Mouse (Mus musculus) embryonic facial prominence, embryonic 11.5 days (tissue): ENCODE measurements around the gene Tmprss9. TPM values are rescaled to one million over a fixed set of nuclear protein-coding genes. Genes with fewer than 3 reads are reported as not detected.

Experiments
- ATAC-seq: fragments of 200-750 bp; cut with Nextera tagmentation; replicated peaks from 2 replicates; pipeline ENCODE4 v1.8.0; 2017; ENCODE audit warnings: low read depth; ENCODE audit not compliant: insufficient number of reproducible peaks, low FRiP score, low TSS enrichment
- DNase-seq: peaks from one replicate; pipeline ENCODE4 v3.0.0-alpha.2; 2015; ENCODE audit warnings: low spot score
- H3K27ac ChIP-seq: fragments of 300-500 bp; sonication (generic); replicated peaks from 2 replicates; pipeline ENCODE4 v1.5.1; 2014; ENCODE audit warnings: mild to moderate bottlenecking, low read depth, low read length, control low read depth
- H3K27me3 ChIP-seq: fragments of 300-500 bp; sonication (generic); 2 replicates; pipeline ENCODE4 v1.6.1; 2014; ENCODE audit warnings: mild to moderate bottlenecking, low read length, moderate library complexity, mixed read lengths; ENCODE audit not compliant: control insufficient read depth, insufficient read depth
- H3K36me3 ChIP-seq: fragments of 300-500 bp; sonication (generic); replicated peaks from 2 replicates; pipeline ENCODE4 v1.6.1; 2014; ENCODE audit warnings: low read depth, mild to moderate bottlenecking, low read length, moderate library complexity, mixed read lengths; ENCODE audit not compliant: control insufficient read depth, insufficient read depth
- H3K4me1 ChIP-seq: fragments of 300-500 bp; sonication (generic); 2 replicates; pipeline ENCODE4 v1.6.1; 2014; ENCODE audit warnings: low read length, mixed read lengths; ENCODE audit not compliant: control insufficient read depth, insufficient read depth
- H3K4me2 ChIP-seq: fragments of 300-500 bp; sonication (generic); 2 replicates; pipeline ENCODE4 v1.6.1; 2014; ENCODE audit warnings: low read depth, mild to moderate bottlenecking, control low read depth, low read length, moderate library complexity
- H3K4me3 ChIP-seq: fragments of 300-500 bp; sonication (generic); 2 replicates; pipeline ENCODE4 v1.5.1; 2014; ENCODE audit warnings: low read depth, low read length, control low read depth
- H3K9ac ChIP-seq: fragments of 300-500 bp; sonication (generic); replicated peaks from 2 replicates; pipeline ENCODE4 v1.6.1; 2014; ENCODE audit warnings: mild to moderate bottlenecking, control low read depth, low read length
- H3K9me3 ChIP-seq: fragments of 300-500 bp; sonication (generic); replicated peaks from 2 replicates; pipeline ENCODE4 v1.6.1; 2016; ENCODE audit warnings: mild to moderate bottlenecking, low read length, inconsistent platforms, mixed read lengths; ENCODE audit not compliant: control insufficient read depth
- WGBS: fragments of 180-500 bp; shearing (Covaris S2); extraction: QIAGEN DNeasy Blood & Tissue Kit; methylation state at CpG from one replicate; pipeline ENCODE4 v1.1.7; 2014; 5-methylcytosine and 5-hydroxymethylcytosine counted together
- polyA plus RNA-seq: library from polyadenylated mRNA; unstranded; fragments of >200 nt; fragmentation: Nextera tagmentation; extraction: Ambion mirVana; gene quantifications from 2 replicates; pipeline ENCODE4 v1.2.1, GENCODE M21; 2014

Tmprss9 gene
- polyA plus RNA-seq, 1 experiment from 2014 or later: 0.06 TPM

- Histone ChIP-seq H3K4me3 (peak overlapping the region; percentile 41), H3K9me3 (no peaks in the 10 kb centered on the region), H3K9ac (peak overlapping the region; percentile 56), H3K27me3 (peaks cover 32% of the 10 kb centered on the region), H3K4me2 (peak overlapping the region; percentile 58), H3K36me3 (no peaks in the 10 kb centered on the region), H3K4me1 (peaks cover 13% of the 10 kb centered on the region), H3K27ac (0 out of 2 replicates have a peak overlapping the region, but pooled peaks have one; percentile 52)
- WGBS: under 1% methylated on average over 48 of the region's 48 CpGs
- DNase-seq (peak; percentile 92), ATAC-seq (no peak)
Measured at GRCm38 (mm10) chr10:80928586-80929298, 57.1 kb downstream of the Tmprss9 start.

DNA sequence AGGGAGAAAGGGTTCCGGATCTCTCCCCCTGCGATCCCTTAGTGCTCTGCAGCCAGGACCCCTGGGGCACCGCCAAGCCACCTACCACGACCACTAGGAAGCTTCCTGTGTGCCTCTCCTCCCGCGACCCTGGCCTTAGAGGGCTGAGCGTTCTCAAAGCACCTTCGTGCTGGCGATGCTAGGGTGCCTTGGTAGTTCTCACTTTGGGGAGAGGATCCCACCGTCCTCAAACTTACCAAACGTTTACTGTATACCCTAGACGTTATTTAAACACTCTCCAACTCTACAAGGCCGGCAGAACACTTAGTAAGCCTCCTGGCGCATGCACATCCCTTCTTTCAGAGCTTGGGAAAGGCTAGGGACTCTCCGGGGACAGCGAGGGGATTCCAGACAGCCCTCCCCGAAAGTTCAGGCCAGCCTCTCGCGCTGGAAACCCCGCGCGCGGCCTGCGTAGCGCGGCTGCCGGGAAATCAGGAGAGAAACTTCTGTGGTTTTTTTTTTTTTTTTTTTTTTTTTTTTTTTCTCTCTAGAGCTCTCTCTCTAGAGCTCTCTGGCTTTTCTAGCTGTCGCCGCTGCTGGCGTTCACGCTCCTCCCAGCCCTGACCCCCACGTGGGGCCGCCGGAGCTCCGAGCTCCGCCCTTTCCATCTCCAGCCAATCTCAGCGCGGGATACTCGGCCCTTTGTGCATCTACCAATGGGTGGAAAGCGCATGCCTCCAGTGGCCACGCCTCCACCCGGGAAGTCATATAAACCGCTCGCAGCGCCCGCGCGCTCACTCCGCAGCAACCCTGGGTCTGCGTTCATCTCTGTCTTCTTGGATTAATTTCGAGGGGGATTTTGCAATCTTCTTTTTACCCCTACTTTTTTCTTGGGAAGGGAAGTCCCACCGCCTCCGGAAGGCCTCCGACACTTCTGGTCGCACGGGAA is 57.9 kb downstream of the Tmprss9 start, which contains the start of gene Gadd45b:
Gene Gadd45b (plus strand): TSS at position 775 of the 928 bp plus-strand sequence.
- Histone ChIP-seq H3K9me3 (no peaks in the 10 kb centered on the region), H3K36me3 (no peaks in the 10 kb centered on the region), H3K9ac (peak within 1 kb of the TSS; percentile 57), H3K4me3 (peak within 1 kb of the TSS; percentile 47), H3K27me3 (peaks cover 40% of the 10 kb centered on the region), H3K27ac (peak within 1 kb of the TSS; percentile 52; the same call in 1 of the 2 replicates), H3K4me2 (peak within 1 kb of the TSS; percentile 87), H3K4me1 (peaks cover 15% of the 10 kb centered on the region)
- DNase-seq (peak; percentile 99), ATAC-seq (peak; percentile 72)
- under 1% methylated on average over 54 of the region's 56 CpGs for WGBS

DNA sequence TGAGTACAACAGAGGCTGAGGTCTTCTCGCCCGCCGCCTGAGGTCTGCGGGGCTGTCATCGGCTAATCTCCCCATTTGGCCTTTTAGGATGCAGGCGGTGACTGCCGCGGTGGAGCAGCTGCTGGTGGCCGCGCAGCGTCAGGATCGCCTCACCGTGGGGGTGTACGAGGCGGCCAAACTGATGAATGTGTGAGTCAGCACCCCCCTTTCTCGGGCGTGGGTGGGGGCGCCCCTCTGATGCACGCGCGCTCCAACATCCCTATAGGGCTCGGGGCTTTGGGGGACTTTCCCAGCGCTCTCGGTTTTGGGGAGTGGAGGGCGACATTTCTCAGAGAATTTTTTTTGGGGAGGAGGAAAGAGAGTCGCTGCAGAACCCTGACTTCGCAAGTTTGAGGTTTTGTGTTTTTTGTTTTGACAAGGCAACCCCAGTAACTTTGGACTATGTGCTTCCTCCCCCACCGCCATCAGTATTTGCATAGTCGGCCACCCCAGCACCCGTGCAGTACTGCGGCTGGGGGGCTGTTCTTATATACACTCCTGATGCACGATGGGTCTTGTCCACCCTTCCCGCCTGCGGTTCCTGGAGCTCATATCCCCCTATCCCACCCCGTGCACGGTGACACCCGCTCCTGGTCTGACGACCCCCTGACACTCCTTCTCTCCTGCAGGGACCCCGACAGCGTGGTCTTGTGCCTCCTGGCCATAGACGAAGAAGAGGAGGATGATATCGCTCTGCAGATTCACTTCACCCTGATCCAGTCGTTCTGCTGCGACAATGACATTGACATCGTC is 58.9 kb downstream of the Tmprss9 start:
- no peaks in the 10 kb centered on the region for H3K9me3 ChIP-seq
- peak overlapping the region; percentile 57 for H3K9ac ChIP-seq
- no peaks in the 10 kb centered on the region for H3K36me3 ChIP-seq
- peak overlapping the region; percentile 47 for H3K4me3 ChIP-seq
- ATAC-seq: 0 out of 2 replicates have a peak, but pooled peaks have one; percentile 8
- WGBS: 1% methylated on average over 45 of the region's 45 CpGs
- peaks cover 40% of the 10 kb centered on the region for H3K27me3 ChIP-seq
- no peak for DNase-seq
- H3K4me2 ChIP-seq: peak overlapping the region; percentile 87
- no peak overlapping the region for H3K27ac ChIP-seq
- peaks cover 15% of the 10 kb centered on the region for H3K4me1 ChIP-seq

- ATAC-seq: no peak
- Histone ChIP-seq H3K27ac (no peak overlapping the region), H3K4me2 (peak overlapping the region; percentile 87), H3K4me3 (peak overlapping the region; percentile 47), H3K27me3 (peaks cover 40% of the 10 kb centered on the region), H3K4me1 (peaks cover 19% of the 10 kb centered on the region), H3K9me3 (no peaks in the 10 kb centered on the region), H3K9ac (peak overlapping the region; percentile 10; the same call in 1 of the 2 replicates), H3K36me3 (no peaks in the 10 kb centered on the region)
- DNase-seq: no peak
- 3% methylated on average over 12 of the region's 14 CpGs for WGBS
Measured at GRCm38 (mm10) chr10:80931153-80931671, 59.6 kb downstream of the Tmprss9 start.

DNA sequence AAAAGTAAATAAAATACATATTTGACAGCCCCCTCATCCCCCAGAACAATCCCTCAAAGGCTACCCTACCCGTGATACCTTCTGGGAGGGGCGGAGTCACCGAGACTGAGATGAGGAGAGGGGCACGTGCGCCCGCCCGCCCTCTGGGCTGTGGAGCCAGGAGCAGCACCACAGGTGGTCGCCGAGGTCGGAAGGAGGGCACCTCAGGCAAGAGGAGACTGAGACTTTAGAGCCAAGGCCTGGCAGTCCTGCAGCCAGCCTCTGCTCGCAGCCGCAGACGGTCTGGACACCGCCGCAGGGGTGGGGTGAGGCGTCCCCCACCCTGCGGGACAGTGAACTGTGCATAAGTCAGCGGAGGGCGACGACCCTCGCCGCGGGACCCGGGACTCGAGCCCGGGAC is 60.0 kb downstream of the Tmprss9 start:
- Histone ChIP-seq H3K4me2 (peak overlapping the region; percentile 35), H3K9ac (no peak overlapping the region), H3K27me3 (peaks cover 40% of the 10 kb centered on the region), H3K27ac (no peak overlapping the region), H3K9me3 (no peaks in the 10 kb centered on the region), H3K4me3 (peak overlapping the region; percentile 11; the same call in 1 of the 2 replicates), H3K36me3 (no peaks in the 10 kb centered on the region), H3K4me1 (peaks cover 21% of the 10 kb centered on the region)
- whole genome bisulfite sequencing: 1% methylated on average over 26 of the region's 26 CpGs
- DNase-seq (no peak), ATAC-seq (no peak)

DNA sequence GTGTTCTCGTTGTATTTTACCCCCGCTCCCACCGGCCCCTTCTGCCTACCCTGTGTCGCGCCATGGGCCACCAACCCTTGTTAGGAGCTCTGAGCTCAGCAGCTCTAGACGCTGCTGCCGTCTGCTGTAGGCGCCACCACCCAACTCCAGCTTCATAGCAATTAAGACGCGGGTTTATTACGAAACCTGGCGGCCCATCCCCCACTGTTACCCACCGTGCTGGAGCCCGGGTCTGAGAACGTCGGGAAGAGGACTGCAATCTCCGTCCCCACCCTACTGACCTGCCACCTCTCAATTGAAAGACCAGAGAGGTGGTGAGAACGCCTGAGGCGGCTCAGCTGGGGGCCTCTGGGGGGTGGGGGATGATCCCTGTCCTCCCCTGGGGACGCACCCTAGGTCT is 60.6 kb downstream of the Tmprss9 start:
- H3K9me3 ChIP-seq: no peaks in the 10 kb centered on the region
- H3K27ac ChIP-seq: no peak overlapping the region
- ATAC-seq (no peak), DNase-seq (peak; percentile 58)
- no peaks in the 10 kb centered on the region for H3K36me3 ChIP-seq
- peak overlapping the region; percentile 35 for H3K4me2 ChIP-seq
- H3K27me3 ChIP-seq: peaks cover 42% of the 10 kb centered on the region
- peak overlapping the region; percentile 27; the same call in 1 of the 2 replicates for H3K9ac ChIP-seq
- H3K4me3 ChIP-seq: peak overlapping the region; percentile 16
- peaks cover 24% of the 10 kb centered on the region for H3K4me1 ChIP-seq
- under 1% methylated on average over 20 of the region's 20 CpGs for WGBS

GRCm38 (mm10) chr10:80932700-80933420 is 61.2 kb downstream of the Tmprss9 start:
- Histone ChIP-seq H3K27ac (no peak overlapping the region), H3K4me1 (peaks cover 31% of the 10 kb centered on the region), H3K4me3 (peak overlapping the region; percentile 16; the same call in 1 of the 2 replicates), H3K4me2 (peak overlapping the region; percentile 35), H3K36me3 (no peaks in the 10 kb centered on the region), H3K9me3 (no peaks in the 10 kb centered on the region), H3K9ac (peak overlapping the region; percentile 27), H3K27me3 (peaks cover 44% of the 10 kb centered on the region)
- ATAC-seq: no peak
- WGBS: under 1% methylated on average over 17 of the region's 17 CpGs
- no peak for DNase-seq
